8 mouse cellular contexts compared by ENCODE assay signal in genomic region chr16:72218021-72218420, GRCm38 (mm10).
A peak's percentile ranks its signal among the peaks of the same experiment; 100 is the strongest.
DNase-seq lines count a peak whose midpoint lies in the region; ATAC-seq and TF ChIP-seq lines count a peak whose summit lies in the region.

No protein-coding gene starts in this region.

- no peak for ATAC-seq in embryonic facial prominence, embryonic 14.5 days (ENCODE audit: low read depth)
- ATAC-seq in erythroid progenitor cell, adult 5-6 weeks (replicated peaks; ENCODE audit: low FRiP score, poor library complexity, severe bottlenecking) = no peak

- H3K4me2 ChIP-seq in embryonic facial prominence, embryonic 14.5 days (ENCODE audit: low read depth, low read length) = no peak overlapping the region

- H3K4me3 ChIP-seq in E14TG2a.4 (replicated peaks; ENCODE audit: low read length) = no peak overlapping the region
- no peak overlapping the region for H3K4me3 ChIP-seq in embryonic facial prominence, embryonic 14.5 days (ENCODE audit: low read depth, low read length)
- no peak overlapping the region for H3K4me3 ChIP-seq in thymus, adult 2 months (ENCODE audit: control insufficient read depth, insufficient read depth, low read length)

- no peaks in the 10 kb centered on the region for H3K9me3 ChIP-seq in E14TG2a.4 (ENCODE audit: low read length)
- no peaks in the 10 kb centered on the region for H3K9me3 ChIP-seq in embryonic facial prominence, embryonic 14.5 days (ENCODE audit: control insufficient read depth, low read length)

- TF ChIP-seq POLR2A in thymus, adult 2 months (IDR thresholded peaks at IDR 0.05; ENCODE audit: control insufficient read depth, extremely low read depth, insufficient read depth, low read length, poor library complexity) = no peak

- no peak overlapping the region for H3K9ac ChIP-seq in embryonic facial prominence, embryonic 14.5 days (ENCODE audit: low read depth, low read length)

- no peaks in the 10 kb centered on the region for H3K27me3 ChIP-seq in E14TG2a.4 (ENCODE audit: insufficient read depth, low read length)
- H3K27me3 ChIP-seq in embryonic facial prominence, embryonic 14.5 days (replicated peaks; ENCODE audit: control insufficient read depth, insufficient read depth, low read length) = no peaks in the 10 kb centered on the region
- H3K27me3 ChIP-seq in thymus, adult 2 months (ENCODE audit: control insufficient read depth, insufficient read depth, low read length) = no peaks in the 10 kb centered on the region

- TF ChIP-seq CTCF in E14TG2a.4 (conservative IDR thresholded peaks at IDR 0.05; ENCODE audit: low read length) = peak; percentile 52
- no peak for TF ChIP-seq CTCF in thymus, adult 2 months (IDR thresholded peaks at IDR 0.05; ENCODE audit: borderline replicate concordance, control insufficient read depth, extremely low read depth, insufficient read depth, low read length, poor library complexity)

- no peaks in the 10 kb centered on the region for H3K4me1 ChIP-seq in E14TG2a.4 (replicated peaks; ENCODE audit: low read depth, low read length)
- H3K4me1 ChIP-seq in embryonic facial prominence, embryonic 14.5 days (ENCODE audit: control insufficient read depth, insufficient read depth, low read length) = no peaks in the 10 kb centered on the region
- no peaks in the 10 kb centered on the region for H3K4me1 ChIP-seq in thymus, adult 2 months (replicated peaks; ENCODE audit: control insufficient read depth, insufficient read depth, low read length)

- no peaks in the 10 kb centered on the region for H3K36me3 ChIP-seq in E14TG2a.4 (ENCODE audit: insufficient read depth, low read length)
- no peaks in the 10 kb centered on the region for H3K36me3 ChIP-seq in embryonic facial prominence, embryonic 14.5 days (ENCODE audit: control insufficient read depth, insufficient read depth, low read length)
- H3K36me3 ChIP-seq in thymus, adult 2 months (ENCODE audit: control insufficient read depth, insufficient read depth, low read length) = no peaks in the 10 kb centered on the region

- WGBS in embryonic facial prominence, embryonic 14.5 days = 1% methylated on average over 3 of the region's 3 CpGs
- under 1% methylated on average over 3 of the region's 3 CpGs for WGBS in thymus, adult 2 months

- DNase-seq in kidney, adult 9 months = peak; percentile 9
- no peak for DNase-seq in kidney, postnatal 25 days
- peak; percentile 5 for DNase-seq in A20 (ENCODE audit: low read depth, low spot score)
- peak; percentile 56 for DNase-seq in embryonic facial prominence, embryonic 14.5 days (ENCODE audit: low spot score)
- DNase-seq in urinary bladder, postnatal 36 days (ENCODE audit: low spot score in 2 of 2) = no peak
- DNase-seq in thymus, adult 2 months = no peak

- H3K27ac ChIP-seq in embryonic facial prominence, embryonic 14.5 days (replicated peaks; ENCODE audit: low read depth, low read length) = no peak overlapping the region
- H3K27ac ChIP-seq in thymus, adult 2 months (ENCODE audit: control insufficient read depth, insufficient read depth, low read length) = no peak overlapping the region

Comparison
In these comparisons a context has a peak if more than half of its experiments do, and no peak if none do; other contexts are left out.
1. DNase-seq: peak in kidney, adult 9 months (single experiment), A20 (single experiment) and embryonic facial prominence, embryonic 14.5 days (single experiment); none in kidney, postnatal 25 days (0 of 2), urinary bladder, postnatal 36 days (0 of 2) and thymus, adult 2 months (single experiment).